Mouse (Mus musculus) adrenal gland, postnatal 4 days (tissue): ENCODE results near the gene Rpl35a. TPM values are rescaled to one million over a fixed set of nuclear protein-coding genes. Genes with fewer than 3 reads are reported as not detected.

Source experiments
- DNase-seq, 2 experiments: peaks; one replicate each; pipeline ENCODE4 v3.0.0; 2021 to 2022; ENCODE audit warnings: low spot score in 2 of 2, mixed read lengths in 2 of 2
- long read RNA-seq, 2 experiments: library from polyadenylated mRNA; stranded (forward); transcript quantifications; one replicate each; pipeline ENCODE4 v2.0.0; 2021
- total RNA-seq, 2 experiments: library from RNA; stranded (reverse); gene quantifications; 2 replicates each; pipeline ENCODE4 v1.2.3; 2021

The Rpl35a gene
- total RNA-seq = 100 to 1,000 TPM; 781 to 843 TPM
- long read RNA-seq, experiment 1, transcript Rpl35a-204 (5 exons, 500 nt) = minor isoform, 10 of 132 reads
- long read RNA-seq, experiment 1, transcript Rpl35a-205 (5 exons, 510 nt) = major isoform, 88 of 132 reads
- long read RNA-seq, experiment 1, transcript Rpl35a-202 (4 exons, 518 nt) = minor isoform, 11 of 132 reads
- long read RNA-seq, experiment 1, transcript Rpl35a-201 (5 exons, 491 nt) = minor isoform, 7 of 132 reads
- long read RNA-seq, experiment 1, partial matches to known transcripts = 11 of 132 reads
- long read RNA-seq, experiment 1, other reads (novel, unspliced or antisense) = 1 of 132 reads
- long read RNA-seq, experiment 2, transcript Rpl35a-205 (5 exons, 510 nt) = major isoform, 47 of 82 reads
- long read RNA-seq, experiment 2, transcript Rpl35a-204 (5 exons, 500 nt) = minor isoform, 11 of 82 reads
- long read RNA-seq, experiment 2, transcript Rpl35a-201 (5 exons, 491 nt) = minor isoform, 7 of 82 reads
- long read RNA-seq, experiment 2, partial matches to known transcripts = 10 of 82 reads
- long read RNA-seq, experiment 2, other reads (novel, unspliced or antisense) = 1 of 82 reads

- peak; percentile 72 to 81 for DNase-seq
These were observed at the start of gene Rpl35a, which contains the start of gene Iqcg for GRCm38 (mm10) chr16:33056095-33056785. TSS of gene Rpl35a (plus strand) at chr16:33056453. TSS of gene Iqcg (minus strand) at chr16:33056218.

DNA sequence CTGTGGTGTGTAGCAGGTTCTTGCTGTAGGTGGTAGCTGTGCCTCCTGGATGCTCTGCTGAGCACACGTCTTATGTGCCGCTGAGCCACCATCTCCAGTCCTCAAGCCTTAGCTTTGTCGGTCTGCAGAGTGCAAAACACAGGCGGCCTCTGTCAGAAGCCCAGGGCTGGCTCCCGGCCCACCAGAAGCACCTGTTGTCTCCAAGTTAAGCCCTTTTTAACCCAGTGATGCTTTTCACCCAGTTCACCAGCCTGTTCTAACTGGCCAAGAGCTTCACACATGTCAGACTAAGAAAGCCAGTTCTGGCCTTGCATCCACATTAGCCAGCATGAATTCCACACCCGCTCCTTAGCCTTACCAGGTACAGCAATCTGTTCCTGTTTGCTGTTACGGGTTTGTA, 49.4 kb upstream of the Rpl35a start:
- DNase-seq = no peak

GRCm38 (mm10) chr16:33007436-33007835, 48.8 kb upstream of the Rpl35a start:
- DNase-seq = no peak

DNA sequence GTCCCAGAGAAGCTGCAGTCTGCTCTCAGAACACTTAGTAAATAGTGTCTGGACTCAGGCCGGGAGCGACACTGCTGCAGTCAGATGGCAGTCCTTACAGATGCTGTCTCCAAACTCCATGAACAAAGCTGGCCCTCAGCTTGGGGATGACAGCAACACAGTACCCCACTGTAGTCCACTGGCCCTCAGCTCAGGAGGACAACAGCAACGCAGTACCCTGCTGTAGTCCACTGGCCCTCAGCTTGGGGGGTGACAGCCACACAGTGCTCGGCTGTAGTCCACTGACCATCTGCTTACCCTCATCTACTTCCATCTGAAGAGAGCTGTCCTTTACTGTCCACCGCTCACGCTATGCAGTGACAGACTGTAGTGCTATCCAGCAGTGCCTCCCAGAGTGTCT, 46.1 kb upstream of the Rpl35a start:
- DNase-seq = no peak

DNA sequence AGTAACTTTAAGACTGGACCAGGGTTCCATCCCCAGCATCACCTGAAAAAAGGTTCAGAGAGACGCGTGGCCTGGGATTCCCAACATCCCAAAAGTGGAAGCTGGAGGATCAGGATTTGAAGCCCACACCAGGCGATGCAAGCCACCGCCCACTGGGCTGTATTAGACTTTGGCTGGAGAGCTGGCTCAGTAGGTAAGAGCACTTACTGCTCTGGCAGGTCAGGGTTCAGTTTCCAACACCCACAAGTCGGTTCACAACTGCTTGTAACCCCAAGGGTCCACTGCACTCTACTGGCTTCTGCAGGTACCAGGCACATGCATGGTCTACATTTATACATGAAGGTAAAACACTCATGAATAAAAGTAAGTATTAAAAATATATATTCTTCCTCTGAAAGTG, 42.5 kb upstream of the Rpl35a start:
- DNase-seq = no peak

DNA sequence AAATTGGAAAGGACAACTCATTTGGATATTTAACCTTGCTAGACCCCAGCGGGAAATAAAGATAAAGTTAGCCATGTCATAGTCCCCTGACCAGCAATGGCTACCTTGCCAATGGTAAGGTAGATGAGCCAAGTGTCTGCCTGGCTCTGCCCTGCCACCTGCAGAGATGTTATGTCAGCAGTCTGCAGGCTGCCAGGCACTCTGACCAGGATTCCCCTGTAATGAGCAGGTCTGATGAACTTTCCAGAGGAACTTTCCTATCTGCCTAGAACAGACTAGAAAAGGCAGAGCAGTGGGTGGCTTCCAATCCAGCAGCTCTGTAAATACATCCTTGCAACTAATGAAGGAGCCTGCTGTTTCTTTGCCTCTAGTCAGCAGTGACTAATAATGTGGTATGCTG, 41.3 kb upstream of the Rpl35a start:
- no peak for DNase-seq

- DNase-seq = no peak
These were observed 40.8 kb upstream of the Rpl35a start for GRCm38 (mm10) chr16:33015396-33015907.

- DNase-seq = no peak
These were observed 40.3 kb upstream of the Rpl35a start for GRCm38 (mm10) chr16:33015986-33016385.

DNA sequence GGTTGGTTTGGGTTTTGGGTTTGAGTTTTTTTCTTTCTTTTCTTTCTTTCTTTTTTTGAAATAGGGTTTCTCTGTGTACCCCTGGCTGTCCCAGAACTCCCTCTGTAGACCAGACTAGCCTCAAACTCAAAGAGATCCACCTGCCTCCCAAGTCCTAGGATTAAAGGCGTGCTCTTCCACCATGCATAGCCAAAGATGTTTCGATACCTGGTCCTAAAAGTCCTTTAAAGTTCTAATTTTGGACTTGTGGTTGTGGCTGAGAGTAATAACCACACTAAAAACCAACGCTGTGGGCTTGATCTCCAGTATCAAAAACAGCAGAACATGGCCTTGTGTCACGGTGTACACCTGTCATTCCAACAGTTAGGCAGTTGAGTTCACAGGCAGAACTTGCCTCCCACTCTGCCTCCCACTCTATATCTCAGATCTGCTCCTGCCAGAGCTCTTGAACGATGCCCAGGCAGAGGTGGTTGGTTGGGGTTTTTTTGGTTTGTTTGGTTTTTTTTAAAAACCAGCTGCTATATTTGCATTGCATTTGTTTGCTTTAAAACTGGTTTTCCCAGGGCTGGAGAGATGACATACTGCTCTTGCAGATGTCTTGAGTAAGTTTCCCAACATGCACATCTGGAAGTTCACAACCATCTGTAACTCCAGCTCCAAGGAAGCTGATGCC, 38.4 kb upstream of the Rpl35a start:
- DNase-seq = no peak

- no peak for DNase-seq
These were observed 37.0 kb upstream of the Rpl35a start for GRCm38 (mm10) chr16:33019117-33019770.

- DNase-seq = no peak
These were observed 34.9 kb upstream of the Rpl35a start for GRCm38 (mm10) chr16:33021381-33021780.

- peak; percentile 67 to 76 for DNase-seq
These were observed 32.5 kb upstream of the Rpl35a start for GRCm38 (mm10) chr16:33023750-33024149.

DNA sequence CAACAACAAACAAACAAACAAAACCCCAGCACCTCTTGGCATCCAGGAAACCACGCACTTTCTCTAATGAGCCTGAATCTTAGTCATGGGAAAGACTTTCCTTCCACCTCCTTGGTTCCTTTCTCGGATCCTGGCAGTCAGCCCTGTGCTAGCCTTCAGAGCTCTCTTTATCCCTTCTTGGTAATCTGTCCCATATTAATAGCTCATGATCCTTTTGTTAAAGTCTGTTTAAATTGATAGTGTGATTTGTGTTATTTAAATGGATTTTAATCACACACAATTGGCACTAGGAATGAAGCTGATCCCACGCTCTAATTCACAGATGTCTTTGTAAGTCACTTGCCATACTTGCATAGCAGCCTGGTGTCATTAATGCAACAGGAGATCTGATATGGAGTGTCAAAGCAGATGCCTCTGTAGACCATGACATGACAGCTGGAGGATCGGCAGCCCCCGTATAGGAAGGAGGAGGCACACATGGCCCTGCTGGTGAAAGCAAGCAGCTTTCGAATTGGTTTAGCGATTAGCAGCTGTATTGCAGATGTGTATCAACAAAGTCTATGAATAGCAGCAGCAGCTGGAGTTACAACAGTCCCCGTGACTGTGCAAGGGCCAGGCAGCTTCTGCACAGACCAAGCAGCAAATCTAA, 31.7 kb upstream of the Rpl35a start:
- no peak for DNase-seq

DNA sequence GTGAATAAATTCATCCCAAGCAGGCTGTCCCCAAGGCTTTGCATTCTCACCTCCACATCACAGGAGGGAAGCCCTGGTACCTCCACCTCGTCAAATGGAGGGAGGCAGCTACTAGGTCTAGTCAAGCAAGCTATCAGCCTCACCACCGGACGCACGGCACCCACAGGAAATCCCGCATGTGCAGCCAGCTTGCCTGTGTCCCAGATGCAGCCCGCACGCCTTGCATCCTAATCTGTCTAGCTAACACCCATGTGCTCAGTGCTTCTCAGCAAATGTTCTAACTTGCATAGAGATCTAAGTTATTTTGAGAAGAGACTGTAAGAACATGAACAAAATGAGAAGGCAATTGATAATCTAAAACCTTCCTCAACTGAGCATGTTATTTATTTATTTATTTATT, 29.9 kb upstream of the Rpl35a start:
- no peak for DNase-seq

DNA sequence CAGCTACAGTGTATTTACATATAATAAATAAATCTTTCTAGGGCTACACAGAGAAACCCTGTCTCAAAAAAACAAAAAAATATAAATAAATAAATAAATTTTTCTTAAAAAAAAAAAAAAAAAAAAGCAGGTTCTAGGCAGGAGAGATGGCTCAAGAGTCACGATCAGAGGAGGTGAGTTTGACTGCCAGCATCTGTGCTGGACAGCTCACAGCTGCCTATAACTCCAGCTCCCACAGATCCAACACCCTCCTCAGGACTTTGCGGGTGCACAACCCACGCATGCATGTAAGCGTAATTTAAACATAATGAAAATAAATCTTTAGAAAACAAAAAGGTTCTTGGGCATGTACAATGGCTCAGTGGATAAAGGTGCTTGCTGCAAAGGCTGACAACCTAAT, 20.2 kb upstream of the Rpl35a start:
- DNase-seq = no peak

GRCm38 (mm10) chr16:33042682-33043081, 13.6 kb upstream of the Rpl35a start:
- no peak for DNase-seq

DNA sequence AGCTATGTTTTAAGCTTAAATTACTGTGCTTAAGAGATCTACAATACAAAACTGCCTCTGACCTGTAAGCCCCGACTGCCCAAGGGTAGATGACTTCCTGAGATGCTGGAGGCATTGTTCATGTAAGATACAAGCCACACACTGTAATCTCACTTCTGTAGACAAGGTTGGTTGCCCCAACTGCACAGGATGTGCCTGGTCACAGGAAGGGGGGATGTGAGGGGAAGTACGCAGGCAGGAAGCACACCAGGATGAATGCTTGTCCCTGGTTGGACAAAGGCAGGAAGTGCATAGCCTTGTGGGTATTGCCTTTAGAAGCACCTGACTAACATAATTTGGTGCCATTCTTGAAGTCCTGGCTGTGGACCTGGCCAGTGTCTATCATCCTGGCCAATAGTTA, 13.0 kb upstream of the Rpl35a start:
- DNase-seq = no peak

DNA sequence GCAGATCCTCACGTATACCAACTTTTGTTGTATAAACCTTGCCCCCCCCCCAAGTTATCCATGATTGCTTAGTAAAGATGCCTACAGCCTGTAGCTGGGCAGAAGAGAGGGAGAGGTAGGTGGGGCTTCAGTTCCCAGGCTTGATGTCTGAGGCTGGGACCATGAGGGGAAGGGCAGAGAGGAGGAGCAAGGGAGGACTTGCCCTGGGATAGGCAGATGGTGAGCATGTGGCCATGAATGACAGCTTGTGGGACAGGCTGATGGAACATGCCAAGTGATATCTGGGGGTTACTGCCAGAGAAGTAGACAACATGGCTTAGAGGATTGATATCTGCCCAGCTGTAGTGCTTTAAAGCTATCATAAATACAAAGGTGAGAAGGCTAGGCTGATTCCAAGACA, 8.2 kb upstream of the Rpl35a start:
- DNase-seq = no peak

- no peak for DNase-seq
These were observed 7.6 kb upstream of the Rpl35a start for GRCm38 (mm10) chr16:33048686-33049085.

DNA sequence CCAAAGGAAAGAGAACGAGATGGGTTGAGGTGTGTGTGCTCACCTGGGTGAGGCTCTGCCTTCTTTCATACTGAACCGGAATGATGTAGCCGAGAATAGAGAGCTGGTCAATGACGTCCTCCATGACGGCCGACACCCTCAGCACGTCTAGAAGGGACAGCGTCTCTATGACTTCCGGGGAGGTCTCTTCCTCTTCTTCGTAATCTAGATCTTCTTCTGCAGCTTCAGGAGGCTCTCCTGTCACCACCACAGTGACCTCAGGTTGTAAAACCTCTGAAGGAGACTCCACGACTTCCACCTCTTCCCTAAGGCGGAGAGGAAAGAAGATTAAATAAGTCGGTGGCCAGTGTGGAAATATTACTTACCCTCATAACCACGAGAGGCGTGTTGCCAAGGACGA, 6.4 kb upstream of the Rpl35a start:
- no peak for DNase-seq
